Mouse (Mus musculus): ENCODE measurements around the gene Faf1. TPM values are rescaled to one million over a fixed set of nuclear protein-coding genes. Genes with fewer than 3 reads are reported as not detected.
A peak's percentile ranks its signal among the peaks of the same experiment; 100 is the strongest.

Gene Faf1
- polyA plus RNA-seq, 1 experiment from 2014 or later: 19.3 TPM

- Histone ChIP-seq H3K4me3 (peak overlapping the region; percentile 48), H3K9ac (no peak overlapping the region), H3K36me3 (no peaks in the 10 kb centered on the region), H3K27me3 (peaks cover 97% of the 10 kb centered on the region), H3K4me1 (replicated peaks) (peaks cover 42% of the 10 kb centered on the region), H3K4me2 (peak overlapping the region; percentile 81), H3K9me3 (replicated peaks) (no peaks in the 10 kb centered on the region), H3K27ac (no peak overlapping the region)
- WGBS: 4% methylated on average over 29 of the region's 30 CpGs
- ATAC-seq (replicated peaks; ENCODE audit: insufficient number of reproducible peaks, insufficient read depth, low FRiP score, low read depth): no peak
These were observed 306.4 kb downstream of the Faf1 start for GRCm38 (mm10) chr4:109982681-109983265.

- no peaks in the 10 kb centered on the region for H3K36me3 ChIP-seq
- no peaks in the 10 kb centered on the region for H3K9me3 ChIP-seq (replicated peaks)
- H3K27me3 ChIP-seq: peaks cover 96% of the 10 kb centered on the region
- peaks cover 35% of the 10 kb centered on the region for H3K4me1 ChIP-seq (replicated peaks)
- WGBS: 2% methylated on average over 49 of the region's 49 CpGs
- H3K27ac ChIP-seq: no peak overlapping the region
- H3K4me3 ChIP-seq: peak overlapping the region; percentile 35
- H3K9ac ChIP-seq: no peak overlapping the region
- ATAC-seq (replicated peaks; ENCODE audit: insufficient number of reproducible peaks, insufficient read depth, low FRiP score, low read depth): no peak
- H3K4me2 ChIP-seq: peak overlapping the region; percentile 52
These were observed 307.1 kb downstream of the Faf1 start for GRCm38 (mm10) chr4:109983281-109984001.

- Histone ChIP-seq H3K4me1 (replicated peaks) (peaks cover 33% of the 10 kb centered on the region), H3K9ac (no peak overlapping the region), H3K4me3 (peak overlapping the region; percentile 35), H3K9me3 (replicated peaks) (no peaks in the 10 kb centered on the region), H3K27ac (no peak overlapping the region), H3K36me3 (no peaks in the 10 kb centered on the region), H3K27me3 (peaks cover 96% of the 10 kb centered on the region), H3K4me2 (peak overlapping the region; percentile 52)
- 2% methylated on average over 24 of the region's 24 CpGs for WGBS
- ATAC-seq (replicated peaks; ENCODE audit: insufficient number of reproducible peaks, insufficient read depth, low FRiP score, low read depth): no peak
These were observed 307.6 kb downstream of the Faf1 start for GRCm38 (mm10) chr4:109984011-109984411.

- Histone ChIP-seq H3K4me2 (no peak overlapping the region), H3K4me1 (replicated peaks) (peaks cover 30% of the 10 kb centered on the region), H3K27me3 (peaks cover 96% of the 10 kb centered on the region), H3K27ac (no peak overlapping the region), H3K4me3 (no peak overlapping the region), H3K9me3 (replicated peaks) (no peaks in the 10 kb centered on the region), H3K36me3 (no peaks in the 10 kb centered on the region), H3K9ac (no peak overlapping the region)
- WGBS: 2% methylated on average over 38 of the region's 38 CpGs
- no peak for ATAC-seq (replicated peaks; ENCODE audit: insufficient number of reproducible peaks, insufficient read depth, low FRiP score, low read depth)
These were observed 308.4 kb downstream of the Faf1 start for GRCm38 (mm10) chr4:109984496-109985423.

GRCm38 (mm10) chr4:109985424-109986172 lies 309.2 kb downstream of the Faf1 start:
- WGBS: 5% methylated on average over 16 of the region's 16 CpGs
- peaks cover 24% of the 10 kb centered on the region for H3K4me1 ChIP-seq (replicated peaks)
- no peaks in the 10 kb centered on the region for H3K36me3 ChIP-seq
- no peak overlapping the region for H3K9ac ChIP-seq
- H3K4me2 ChIP-seq: no peak overlapping the region
- H3K27me3 ChIP-seq: peaks cover 95% of the 10 kb centered on the region
- no peak overlapping the region for H3K27ac ChIP-seq
- ATAC-seq (replicated peaks; ENCODE audit: insufficient number of reproducible peaks, insufficient read depth, low FRiP score, low read depth): no peak
- no peak overlapping the region for H3K4me3 ChIP-seq
- H3K9me3 ChIP-seq (replicated peaks): no peaks in the 10 kb centered on the region

- H3K9ac ChIP-seq: no peak overlapping the region
- no peaks in the 10 kb centered on the region for H3K36me3 ChIP-seq
- H3K4me3 ChIP-seq: no peak overlapping the region
- no peak for ATAC-seq (replicated peaks; ENCODE audit: insufficient number of reproducible peaks, insufficient read depth, low FRiP score, low read depth)
- H3K4me1 ChIP-seq (replicated peaks): peaks cover 24% of the 10 kb centered on the region
- H3K27ac ChIP-seq: no peak overlapping the region
- 3% methylated on average over 9 of the region's 9 CpGs for WGBS
- peaks cover 92% of the 10 kb centered on the region for H3K27me3 ChIP-seq
- H3K9me3 ChIP-seq (replicated peaks): no peaks in the 10 kb centered on the region
- no peak overlapping the region for H3K4me2 ChIP-seq
These were observed 309.9 kb downstream of the Faf1 start for GRCm38 (mm10) chr4:109986301-109986700.

- Histone ChIP-seq H3K27me3 (peaks cover 90% of the 10 kb centered on the region), H3K4me1 (replicated peaks) (peaks cover 20% of the 10 kb centered on the region), H3K4me2 (no peak overlapping the region), H3K36me3 (no peaks in the 10 kb centered on the region), H3K27ac (no peak overlapping the region), H3K9ac (no peak overlapping the region), H3K9me3 (replicated peaks) (no peaks in the 10 kb centered on the region), H3K4me3 (no peak overlapping the region)
- WGBS: 8% methylated on average over 13 of the region's 13 CpGs
- ATAC-seq (replicated peaks; ENCODE audit: insufficient number of reproducible peaks, insufficient read depth, low FRiP score, low read depth): no peak
These were observed 310.5 kb downstream of the Faf1 start for GRCm38 (mm10) chr4:109986748-109987355.

- Histone ChIP-seq H3K27ac (no peak overlapping the region), H3K9me3 (replicated peaks) (no peaks in the 10 kb centered on the region), H3K4me2 (no peak overlapping the region), H3K9ac (no peak overlapping the region), H3K27me3 (peaks cover 87% of the 10 kb centered on the region), H3K4me3 (no peak overlapping the region), H3K4me1 (replicated peaks) (peaks cover 11% of the 10 kb centered on the region), H3K36me3 (no peaks in the 10 kb centered on the region)
- WGBS: 7% methylated on average over 20 of the region's 20 CpGs
- ATAC-seq (replicated peaks; ENCODE audit: insufficient number of reproducible peaks, insufficient read depth, low FRiP score, low read depth): no peak
These were observed 311.4 kb downstream of the Faf1 start for GRCm38 (mm10) chr4:109987560-109988362.

- no peak overlapping the region for H3K4me3 ChIP-seq
- H3K36me3 ChIP-seq: no peaks in the 10 kb centered on the region
- 15% methylated on average over 5 of the region's 5 CpGs for WGBS
These were observed 312.0 kb downstream of the Faf1 start for GRCm38 (mm10) chr4:109988411-109988810.

GRCm38 (mm10) chr4:109989213-109989612 lies 312.8 kb downstream of the Faf1 start:
- H3K27ac ChIP-seq: no peak overlapping the region
- no peak overlapping the region for H3K9ac ChIP-seq
- no peaks in the 10 kb centered on the region for H3K36me3 ChIP-seq
- WGBS: 38% methylated on average over 6 of the region's 6 CpGs
- H3K4me3 ChIP-seq: no peak overlapping the region
- H3K9me3 ChIP-seq (replicated peaks): no peaks in the 10 kb centered on the region
- no peaks in the 10 kb centered on the region for H3K4me1 ChIP-seq (replicated peaks)
- peaks cover 86% of the 10 kb centered on the region for H3K27me3 ChIP-seq
- H3K4me2 ChIP-seq: no peak overlapping the region
- ATAC-seq (replicated peaks; ENCODE audit: insufficient number of reproducible peaks, insufficient read depth, low FRiP score, low read depth): no peak

More at GRCm38 (mm10) chr4:109988411-109988810, 312.0 kb downstream of the Faf1 start:
- Histone ChIP-seq H3K9me3 (replicated peaks) (no peaks in the 10 kb centered on the region), H3K27ac (no peak overlapping the region), H3K4me1 (replicated peaks) (peaks cover 8% of the 10 kb centered on the region), H3K27me3 (peaks cover 87% of the 10 kb centered on the region), H3K9ac (no peak overlapping the region), H3K4me2 (no peak overlapping the region)
- no peak for ATAC-seq (replicated peaks; ENCODE audit: insufficient number of reproducible peaks, insufficient read depth, low FRiP score, low read depth)
